Mouse (Mus musculus) ES-E14 (cell line): Measurements from ENCODE around the gene Bcl9l.

Experiments used
- CHD2 ChIP-seq: IDR thresholded peaks from 2 replicates; pipeline ENCODE4 v1.6.1; 2014; ENCODE audit warnings: mild to moderate bottlenecking, low read depth, low read length, inconsistent platforms
- HCFC1 ChIP-seq: IDR thresholded peaks from 2 replicates; pipeline ENCODE4 v1.6.1; 2012; ENCODE audit warnings: low read length, inconsistent platforms, borderline replicate concordance; ENCODE audit not compliant: insufficient read depth
- MAFK ChIP-seq: IDR thresholded peaks from 2 replicates; pipeline ENCODE4 v1.6.1; 2014; ENCODE audit warnings: mild to moderate bottlenecking, low read depth, low read length, inconsistent platforms; ENCODE audit not compliant: insufficient read depth
- ZC3H11A ChIP-seq: IDR thresholded peaks from 2 replicates; pipeline ENCODE4 v1.6.1; 2012; ENCODE audit warnings: low read depth, mild to moderate bottlenecking, inconsistent platforms, low read length, borderline replicate concordance

- TF ChIP-seq MAFK (no peak), HCFC1 (no peak), ZC3H11A (no peak), CHD2 (no peak)
Observed at GRCm38 (mm10) chr9:44454891-44455220, 27.8 kb upstream of the Bcl9l start, which contains the start of gene Upk2.
